Mouse (Mus musculus): Measurements from ENCODE around the gene Slc1a7. TPM values are rescaled to one million over a fixed set of nuclear protein-coding genes. Genes with fewer than 3 reads are reported as not detected.

Slc1a7 gene
- total RNA-seq, 2 experiments from 2014 or later, result 0.13 to 0.37 TPM

DNA sequence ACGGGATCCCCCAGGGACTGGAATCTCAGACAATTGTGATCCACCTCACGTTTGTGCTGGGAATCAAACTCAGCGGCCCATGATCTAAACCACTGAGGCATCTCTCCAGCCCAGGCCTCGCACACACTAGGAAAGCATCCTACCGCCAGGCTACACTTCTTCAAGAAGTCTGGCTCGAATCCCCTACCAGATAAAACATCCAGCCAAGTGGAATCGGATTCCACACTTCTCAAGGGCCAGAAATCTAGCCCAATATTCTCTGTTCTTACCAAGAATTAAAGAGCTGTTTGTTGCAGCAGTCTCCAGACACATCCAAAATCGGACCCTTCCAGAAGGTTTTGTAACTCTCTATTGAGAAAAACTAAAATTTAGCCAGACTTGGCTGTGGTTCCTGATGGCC lies 68.9 kb downstream of the Slc1a7 start:
- intact Hi-C loops (cut with DNase I), result no loop called here
- DNase-seq, result no peak

DNA sequence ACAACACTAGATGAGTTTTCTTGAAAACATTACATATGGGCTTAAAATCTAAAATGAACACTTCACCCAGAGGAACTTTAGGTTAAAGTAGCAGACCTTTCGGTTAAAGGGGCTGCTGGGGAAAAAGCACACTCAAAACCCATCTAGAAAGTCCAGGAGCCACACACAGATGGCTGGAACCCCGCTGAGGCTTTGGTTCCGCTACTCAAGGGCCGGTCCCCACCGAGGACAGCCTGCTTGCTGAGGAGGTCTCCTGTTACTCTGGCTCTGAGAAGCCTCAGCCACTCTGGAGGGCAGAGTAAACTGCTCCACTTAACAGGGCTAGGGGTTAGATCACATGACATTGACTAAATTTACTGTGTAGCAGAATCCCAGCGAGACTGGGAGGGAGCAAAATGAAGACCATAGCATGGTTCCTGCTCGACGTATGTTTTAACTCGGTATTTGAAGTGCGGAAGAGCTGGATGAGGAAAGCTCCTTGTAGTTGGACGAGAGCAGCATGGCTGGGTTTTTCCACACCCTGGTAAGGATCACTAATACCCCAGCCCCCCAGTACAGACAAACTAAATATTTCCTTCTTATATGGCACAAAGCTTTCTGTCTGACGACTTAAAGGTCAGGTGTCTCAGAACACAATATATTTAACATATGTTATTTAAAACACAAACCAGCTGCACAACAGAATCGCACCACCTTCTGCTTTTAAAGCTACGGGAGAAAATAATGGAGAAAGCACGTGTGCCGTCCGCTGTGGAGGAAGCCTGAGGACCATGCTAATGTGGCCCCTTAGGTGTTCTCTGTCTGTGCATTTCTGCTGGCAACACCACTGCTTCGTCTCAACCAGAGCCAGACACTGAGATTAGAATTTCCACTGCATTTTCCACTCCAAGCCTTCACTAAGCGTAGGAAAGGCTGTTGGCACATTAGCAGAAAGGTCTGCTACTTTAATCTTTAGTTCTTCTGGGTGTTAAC lies 77.3 kb downstream of the Slc1a7 start:
- intact Hi-C loops (cut with DNase I), result no loop called here
- no peak for DNase-seq

DNA sequence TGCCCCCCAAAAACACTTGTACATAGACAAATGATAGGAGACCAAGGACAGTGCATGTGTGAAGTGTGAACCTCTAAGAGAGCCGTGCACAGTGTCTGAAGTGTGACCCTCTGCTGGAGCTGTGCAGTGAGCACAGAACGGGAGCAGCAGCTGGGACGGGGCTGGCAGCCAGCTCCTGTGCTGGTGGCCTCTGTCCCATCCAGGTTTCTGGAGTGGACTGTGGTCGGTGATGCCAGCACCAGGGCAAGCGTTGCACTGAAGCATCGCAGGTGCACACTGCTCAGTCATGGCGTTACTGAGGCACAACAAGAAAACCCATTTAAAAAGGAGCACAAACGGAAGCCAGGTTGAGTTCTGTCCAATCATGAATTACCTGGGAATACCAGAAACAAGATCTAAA lies 78.0 kb downstream of the Slc1a7 start:
- intact Hi-C loops (cut with DNase I), result no loop called here
- DNase-seq, result no peak

DNA sequence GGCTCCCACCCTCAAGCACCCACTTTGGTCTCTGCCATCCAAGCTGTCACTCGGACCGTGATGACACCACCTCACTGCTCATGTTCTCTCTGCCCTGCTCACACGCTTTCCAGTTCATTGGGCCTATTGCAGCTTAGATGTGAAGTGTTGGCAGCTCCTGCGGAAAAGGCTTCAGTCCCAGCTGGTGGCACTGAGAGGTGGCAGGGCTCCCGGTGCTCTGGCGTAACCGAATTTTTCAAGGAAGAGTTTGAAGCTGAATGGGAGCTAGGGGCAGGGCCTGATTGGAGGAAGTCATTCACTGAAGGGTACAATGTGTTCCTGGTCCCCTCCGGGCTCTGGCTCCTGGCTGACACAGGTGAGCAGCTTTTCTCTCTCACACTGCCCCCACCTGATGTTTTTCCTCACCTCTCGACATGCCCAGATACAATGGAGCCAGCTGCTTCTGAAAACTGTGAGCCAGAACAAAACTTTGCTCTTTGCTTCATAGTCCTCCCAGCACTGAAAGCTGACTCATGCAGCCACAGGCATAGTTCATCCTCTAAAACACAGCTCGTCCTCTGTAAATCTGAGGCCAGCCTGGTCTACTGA lies 83.6 kb downstream of the Slc1a7 start:
- DNase-seq, result peak in 1 of 2 experiments; percentile 21
- intact Hi-C loops (cut with DNase I), result no loop called here

DNA sequence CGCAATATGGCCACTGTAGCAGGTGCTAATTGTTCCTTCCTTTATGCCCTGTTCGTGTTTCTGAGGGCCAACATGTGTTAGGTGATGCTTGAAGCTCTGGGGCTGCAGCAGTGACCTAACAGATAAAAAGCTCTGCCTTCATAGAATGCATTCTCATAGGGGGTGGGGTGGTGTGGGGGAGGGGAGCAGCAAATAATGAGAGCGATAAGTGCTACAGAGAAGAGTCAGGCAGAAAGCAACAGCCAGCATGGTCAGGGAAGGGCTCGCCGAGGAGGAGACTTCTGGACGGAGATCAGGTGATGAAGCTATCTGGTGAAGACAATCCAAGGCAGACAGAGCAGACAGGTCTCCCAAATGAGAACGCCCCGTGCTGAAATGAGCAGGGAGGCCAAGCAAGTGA lies 84.5 kb downstream of the Slc1a7 start:
- intact Hi-C loops (cut with DNase I), result no loop called here
- no peak for DNase-seq

DNA sequence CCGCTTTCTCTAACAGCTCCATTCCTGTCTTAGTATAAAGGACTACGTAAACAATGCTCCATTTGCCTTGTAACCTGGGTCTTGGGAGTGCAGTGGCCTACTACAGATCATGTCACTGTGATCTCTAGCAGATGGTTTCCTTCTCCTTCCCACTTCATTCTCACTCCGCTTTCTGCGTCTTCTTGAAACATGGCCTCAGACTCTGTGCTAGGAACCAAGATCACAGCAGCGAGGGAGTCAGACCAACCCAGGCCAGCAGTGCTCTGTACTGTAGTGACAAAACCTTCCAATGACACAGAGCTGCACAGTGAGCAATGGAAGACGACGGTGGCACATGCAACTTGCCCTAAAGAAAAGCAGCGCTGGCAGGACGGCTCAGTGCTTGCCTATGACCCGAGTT lies 87.7 kb downstream of the Slc1a7 start:
- intact Hi-C loops (cut with DNase I), result no loop called here

DNA sequence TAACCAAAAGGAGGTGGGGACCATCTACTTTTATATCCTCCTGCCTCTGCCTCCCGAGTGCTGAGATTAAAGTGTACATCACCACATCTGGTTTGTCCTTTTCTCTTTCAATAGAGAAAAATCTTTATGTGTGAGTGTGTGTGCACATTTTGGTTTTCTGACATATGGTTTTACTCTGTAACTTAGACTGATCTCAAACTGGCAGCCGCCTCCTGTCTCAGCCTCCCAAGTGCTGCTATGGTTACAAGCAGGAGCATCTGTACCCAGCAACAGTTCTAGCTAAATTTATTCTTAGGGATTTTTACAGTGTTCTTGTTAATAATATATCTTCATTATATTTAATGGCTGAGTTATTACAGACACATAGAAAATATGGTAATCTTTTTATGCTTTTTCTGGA lies 89.1 kb downstream of the Slc1a7 start:
- DNase-seq, result no peak
- intact Hi-C loops (cut with DNase I), result no loop called here

More for the DNA sequence above, 87.7 kb downstream of the Slc1a7 start:
- no peak for DNase-seq

- DNase-seq, result no peak
- intact Hi-C loops (cut with DNase I), result no loop called here
Observed at GRCm38 (mm10) chr4:108058166-108058565, 90.0 kb downstream of the Slc1a7 start.

- no peak for DNase-seq
- intact Hi-C loops (cut with DNase I), result no loop called here
Observed at GRCm38 (mm10) chr4:108059601-108060379, 91.7 kb downstream of the Slc1a7 start.

DNA sequence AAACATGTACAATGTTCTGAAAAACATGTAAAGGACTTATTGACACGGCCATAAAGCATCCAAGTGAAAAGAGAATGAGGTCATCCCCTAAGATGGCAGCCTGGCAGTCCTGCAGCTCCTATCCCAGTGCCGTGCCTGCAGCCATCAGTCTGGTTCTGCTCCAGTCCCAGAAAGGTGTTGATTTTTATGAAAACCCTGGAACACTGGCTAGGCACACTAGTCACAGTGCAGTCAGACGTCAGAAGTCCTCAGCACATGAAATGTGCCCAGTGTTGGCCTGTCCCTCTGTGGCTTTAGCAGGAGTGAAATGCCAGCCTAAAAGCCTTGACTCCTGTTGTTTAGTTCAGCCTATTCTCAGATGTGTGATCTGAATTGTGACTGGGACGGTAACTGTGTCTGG lies 92.6 kb downstream of the Slc1a7 start:
- intact Hi-C loops (cut with DNase I), result no loop called here
- no peak for DNase-seq

DNA sequence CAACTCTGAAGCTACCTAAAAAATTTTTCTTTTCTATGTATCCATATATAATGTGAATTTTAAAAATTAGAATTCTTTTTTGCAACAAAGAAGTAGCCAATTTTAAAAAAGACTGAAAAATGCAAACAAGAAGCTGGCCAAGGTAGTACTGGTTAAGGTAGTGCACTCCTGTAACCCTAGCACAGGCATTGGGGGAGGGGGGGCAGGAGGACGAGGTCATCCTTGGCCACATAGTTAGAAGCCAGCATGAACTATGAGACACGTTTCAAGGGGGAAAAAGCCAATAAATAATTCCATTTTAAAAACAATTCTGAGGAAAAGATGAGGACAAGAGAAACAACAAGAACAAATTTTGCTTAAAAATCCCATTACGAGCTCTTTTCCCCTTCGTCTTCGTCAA lies 94.4 kb downstream of the Slc1a7 start:
- DNase-seq, result no peak
- intact Hi-C loops (cut with DNase I), result no loop called here

Other genes with a start within 250 kb of the Slc1a7 start
- under 1 TPM; 0.12 to 0.56 TPM for gene Lrp8, start 166.1 kb upstream of the Slc1a7 start, total RNA-seq (2021)
- gene Magoh, start 88.6 kb upstream of the Slc1a7 start, total RNA-seq (2021), result 10 to 100 TPM; 22.6 to 22.8 TPM
- gene 0610037L13Rik, start 78.5 kb upstream of the Slc1a7 start, total RNA-seq (2021), result 10 to 100 TPM; 34.4 to 44.4 TPM
- 10 to 100 TPM; 64.6 to 65.6 TPM for gene Cpt2, start 44.7 kb upstream of the Slc1a7 start, total RNA-seq (2021)
- gene Podn, start 128.1 kb downstream of the Slc1a7 start, total RNA-seq (2021), result 1 to 10 TPM; 9.2 to 9.9 TPM
- 100 to 1,000 TPM; 141 to 145 TPM for gene Scp2, start 176.7 kb downstream of the Slc1a7 start, total RNA-seq (2021)
- gene Echdc2, start 197.1 kb downstream of the Slc1a7 start, total RNA-seq (2021), result 1 to 10 TPM; 6.0 to 6.1 TPM
- under 1 TPM; 0.28 to 0.67 TPM for gene Zyg11a, start 249.7 kb downstream of the Slc1a7 start, total RNA-seq (2021)

Data from gastrocnemius, postnatal 36 days (tissue).